ENCODE assay signal across 1 mouse cellular context in genomic region chr2:119675215-119675784, GRCm38 (mm10).
TF ChIP-seq lines count a peak whose summit lies in the region.

No protein-coding gene starts in this region.

TF ChIP-seq in MEL, 35 proteins besides CTCF, POLR2A, EP300 and RAD21 (continued from another document):
- TF ChIP-seq ZMIZ1 (IDR thresholded peaks at IDR 0.05; ENCODE audit: low read depth, low read length) (no peak), MYC (IDR thresholded peaks at IDR 0.05; ENCODE audit: low read depth, low read length) (no peak), KAT2A (conservative IDR thresholded peaks at IDR 0.05; ENCODE audit: low read depth, low read length) (no peak)
TF ChIP-seq in MEL: peak in this region for 3.
